Mouse (Mus musculus): ENCODE results near the gene Riox2.

Riox2 gene

DNA sequence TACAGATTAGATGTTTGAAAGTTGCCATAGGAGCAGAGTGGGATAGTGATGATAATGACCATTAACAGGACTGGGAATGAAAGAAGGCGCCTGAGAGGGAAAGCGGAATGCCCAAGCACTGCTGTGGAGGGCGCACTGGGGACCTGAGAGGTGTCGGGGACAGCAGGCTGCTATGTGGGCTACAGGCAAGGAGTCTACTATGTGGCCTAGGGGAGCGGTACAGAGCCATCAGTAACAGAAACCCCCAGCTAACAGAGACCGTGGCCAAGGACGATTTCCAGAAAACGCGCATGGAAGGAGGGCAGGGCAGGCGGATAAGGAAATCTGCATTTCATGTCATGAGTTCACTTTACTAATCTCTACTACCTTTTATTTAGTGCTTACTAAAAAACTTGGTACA, 45.4 kb downstream of the Riox2 start:
- in situ Hi-C loops (cut with MboI; ENCODE audit: low sequenced_read_pairs), result no loop called here

DNA sequence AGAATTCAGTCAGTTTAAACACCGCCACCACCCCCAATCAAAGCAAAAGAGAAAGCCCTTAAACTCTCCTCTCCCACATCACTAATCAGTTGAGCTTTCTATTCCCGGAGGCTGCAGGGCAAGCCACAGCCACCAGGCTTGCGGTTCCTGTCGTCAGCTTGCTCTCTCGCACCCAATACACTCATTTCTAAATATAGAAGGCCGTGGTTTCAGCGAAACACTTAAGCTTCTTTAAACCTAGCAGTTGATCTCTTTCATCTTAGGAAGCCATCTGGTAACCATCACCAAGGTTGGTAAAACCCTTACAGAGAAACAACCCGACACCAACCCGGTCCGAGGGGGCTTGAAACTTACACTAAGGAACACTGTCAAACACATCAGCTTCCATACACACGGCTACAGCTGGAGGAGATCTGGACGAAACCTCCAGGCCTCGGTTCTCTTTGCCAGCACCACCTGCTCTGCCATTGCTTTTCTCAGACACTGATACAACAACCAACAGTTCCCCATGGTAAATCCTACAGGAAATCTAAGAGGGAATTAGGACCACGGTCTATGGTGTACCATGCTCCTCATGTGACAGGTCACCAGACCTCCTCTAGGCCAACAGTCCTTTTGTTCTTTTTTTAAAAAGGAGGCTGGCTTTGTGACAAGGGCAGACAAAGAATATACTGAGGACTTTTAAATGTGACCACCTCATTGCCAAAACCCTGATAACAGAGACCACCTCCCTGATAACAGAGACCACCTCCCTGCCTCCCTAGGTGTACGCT, 46.1 kb downstream of the Riox2 start:
- in situ Hi-C loops (cut with MboI; ENCODE audit: low sequenced_read_pairs), result no loop called here

- in situ Hi-C loops (cut with MboI; ENCODE audit: low sequenced_read_pairs), result no loop called here
Observed at GRCm38 (mm10) chr16:59521752-59522423, 50.3 kb downstream of the Riox2 start.

DNA sequence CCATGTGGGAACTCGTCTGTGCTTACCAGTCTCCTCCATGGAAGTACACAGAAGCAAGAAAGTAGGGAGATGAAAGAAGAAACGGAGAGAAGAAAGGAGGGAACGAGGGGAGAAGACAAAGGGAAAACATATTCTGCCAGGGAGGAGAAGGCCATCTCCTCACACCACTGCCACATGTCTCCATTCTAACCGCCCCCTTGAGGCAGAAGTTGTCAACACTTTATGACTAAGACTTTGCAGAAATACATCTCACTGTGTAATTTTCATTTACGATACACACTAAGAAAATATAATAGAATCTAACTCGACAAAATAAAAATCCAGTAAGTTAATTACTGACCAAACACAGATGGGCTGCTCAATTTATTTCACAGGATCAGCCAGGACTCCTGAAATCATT, 55.4 kb downstream of the Riox2 start:
- in situ Hi-C loops (cut with MboI; ENCODE audit: low sequenced_read_pairs), result no loop called here

DNA sequence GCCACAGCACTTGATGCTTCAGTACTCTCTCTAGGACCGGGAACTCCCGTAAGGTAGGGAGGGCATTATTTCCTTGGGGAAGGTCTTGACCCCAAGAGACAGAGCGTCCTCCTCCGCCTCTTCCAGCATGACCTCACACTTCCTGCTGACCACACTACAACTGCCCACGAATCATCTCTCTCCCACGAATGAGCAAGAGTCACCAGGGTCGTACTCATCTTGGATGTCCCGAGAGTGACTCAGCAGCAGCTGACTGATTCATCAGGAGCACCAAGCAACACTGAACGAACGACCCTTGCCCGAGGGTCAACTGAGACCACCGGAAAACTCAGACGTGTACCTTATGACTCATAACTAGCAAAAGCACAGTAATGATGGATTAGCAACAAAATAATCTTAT, 58.0 kb downstream of the Riox2 start:
- in situ Hi-C loops (cut with MboI; ENCODE audit: low sequenced_read_pairs), result no loop called here

DNA sequence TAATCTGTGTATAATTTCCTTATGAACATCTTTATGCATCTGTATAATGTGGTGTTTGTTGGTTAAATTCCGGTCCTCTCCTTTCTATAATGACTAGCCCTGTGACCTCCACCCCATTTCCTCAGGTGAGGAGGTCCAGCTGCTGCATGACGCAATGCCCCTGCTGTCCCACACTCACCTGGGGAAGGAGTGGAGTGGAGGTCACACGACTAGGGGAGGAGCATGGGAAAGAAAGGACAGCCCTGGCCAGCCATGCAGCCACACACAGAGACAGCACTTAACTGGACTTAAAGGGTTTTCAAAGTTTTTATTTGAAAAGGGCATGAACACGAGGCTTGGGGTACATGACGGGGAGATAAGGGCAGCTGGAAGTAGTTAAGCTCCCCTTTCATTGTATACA, 59.7 kb downstream of the Riox2 start:
- in situ Hi-C loops (cut with MboI; ENCODE audit: low sequenced_read_pairs), result no loop called here

GRCm38 (mm10) chr16:59532561-59532960, 61.0 kb downstream of the Riox2 start:
- in situ Hi-C loops (cut with MboI; ENCODE audit: low sequenced_read_pairs), result no loop called here

- in situ Hi-C loops (cut with MboI; ENCODE audit: low sequenced_read_pairs), result no loop called here
Observed at GRCm38 (mm10) chr16:59534349-59534748, 62.8 kb downstream of the Riox2 start.

DNA sequence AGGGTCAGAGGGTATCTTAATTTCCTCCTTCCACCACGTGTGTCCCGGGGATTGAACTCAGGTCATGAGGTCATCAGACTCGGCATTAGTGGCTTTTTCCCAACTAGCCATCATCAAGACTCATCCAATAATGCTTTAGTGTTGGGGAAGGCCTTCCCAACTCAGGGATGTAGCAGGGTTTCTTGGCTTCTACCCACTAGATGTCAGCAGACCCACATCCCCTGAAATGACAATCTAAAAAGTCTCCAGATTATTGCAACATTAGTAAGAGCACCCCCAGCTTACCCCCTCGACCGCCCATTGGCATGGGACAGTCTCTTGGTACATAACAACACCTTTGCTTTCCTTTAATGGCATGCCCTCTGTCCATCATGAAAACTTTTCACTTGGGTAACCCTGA, 64.1 kb downstream of the Riox2 start:
- in situ Hi-C loops (cut with MboI; ENCODE audit: low sequenced_read_pairs), result no loop called here

DNA sequence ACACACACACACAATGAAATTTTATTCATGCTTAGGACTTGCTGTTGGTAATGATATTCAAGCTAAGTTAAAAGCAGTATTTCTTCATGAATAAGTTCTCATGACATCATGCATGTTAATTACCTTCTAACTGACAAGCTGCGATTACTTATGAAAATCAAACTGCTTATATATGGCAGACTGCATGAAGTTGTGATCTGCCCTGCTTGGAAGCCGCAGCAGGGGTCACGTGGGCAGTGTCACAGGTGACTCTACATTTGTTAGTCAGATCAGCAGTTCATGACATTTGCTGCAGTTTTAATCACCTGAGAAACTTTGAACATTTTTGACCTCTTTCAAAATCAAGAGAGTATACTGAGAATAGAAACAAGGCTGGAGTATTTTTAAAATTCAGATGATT, 69.4 kb downstream of the Riox2 start:
- in situ Hi-C loops (cut with MboI; ENCODE audit: low sequenced_read_pairs), result no loop called here

GRCm38 (mm10) chr16:59541382-59541781, 69.8 kb downstream of the Riox2 start:
- in situ Hi-C loops (cut with MboI; ENCODE audit: low sequenced_read_pairs), result no loop called here

All from CH12F3 (cell line).